Mouse (Mus musculus) heart, embryonic 15.5 days (tissue): ENCODE data around the gene Col11a1. TPM values are rescaled to one million over a fixed set of nuclear protein-coding genes. Genes with fewer than 3 reads are reported as not detected.

Experiments used
- ATAC-seq: fragments of 200-750 bp; cut with Nextera tagmentation; replicated peaks from 2 replicates; pipeline ENCODE4 v1.8.0; 2017; ENCODE audit warnings: low read depth, moderate TSS enrichment; ENCODE audit not compliant: insufficient number of reproducible peaks, insufficient read depth, low FRiP score
- H3K27ac ChIP-seq: fragments of 300-500 bp; sonication (generic); 2 replicates; pipeline ENCODE4 v1.5.1; 2015; ENCODE audit warnings: mild to moderate bottlenecking, inconsistent platforms
- H3K27me3 ChIP-seq: fragments of 300-500 bp; sonication (generic); 2 replicates; pipeline ENCODE4 v1.6.1; 2015; ENCODE audit warnings: inconsistent platforms
- H3K36me3 ChIP-seq: fragments of 300-500 bp; sonication (generic); 2 replicates; pipeline ENCODE4 v1.6.1; 2015; ENCODE audit warnings: mild to moderate bottlenecking, inconsistent platforms
- H3K4me1 ChIP-seq: fragments of 300-500 bp; sonication (generic); replicated peaks from 2 replicates; pipeline ENCODE4 v1.6.1; 2015; ENCODE audit warnings: inconsistent platforms
- H3K4me2 ChIP-seq: fragments of 300-500 bp; sonication (generic); 2 replicates; pipeline ENCODE4 v1.6.1; 2015; ENCODE audit warnings: inconsistent platforms, mild to moderate bottlenecking, moderate library complexity
- H3K4me3 ChIP-seq: fragments of 300-500 bp; sonication (generic); 2 replicates; pipeline ENCODE4 v1.5.1; 2015; ENCODE audit warnings: mild to moderate bottlenecking, inconsistent platforms
- H3K9ac ChIP-seq: fragments of 300-500 bp; sonication (generic); 2 replicates; pipeline ENCODE4 v1.6.1; 2015; ENCODE audit warnings: mild to moderate bottlenecking, inconsistent platforms
- H3K9me3 ChIP-seq: fragments of 300-500 bp; sonication (generic); replicated peaks from 2 replicates; pipeline ENCODE4 v1.6.1; 2016; ENCODE audit warnings: inconsistent platforms
- WGBS: fragments of 180-500 bp; shearing (Covaris S2); methylation state at CpG from one replicate; pipeline ENCODE4 v1.1.7; 2015; ENCODE audit warnings: mixed read lengths; 5-methylcytosine and 5-hydroxymethylcytosine counted together
- polyA plus RNA-seq: library from polyadenylated mRNA; unstranded; fragments of >200 nt; fragmentation: Nextera tagmentation; extraction: Ambion mirVana; gene quantifications from 2 replicates; pipeline ENCODE4 v1.2.1, GENCODE M21; 2015

Gene Col11a1
- polyA plus RNA-seq, 1 experiment from 2014 or later, result 4.5 TPM

- Histone ChIP-seq H3K4me1 (no peaks in the 10 kb centered on the region), H3K9me3 (no peaks in the 10 kb centered on the region), H3K27ac (no peak overlapping the region), H3K9ac (no peak overlapping the region), H3K4me2 (no peak overlapping the region), H3K4me3 (no peak overlapping the region), H3K27me3 (no peaks in the 10 kb centered on the region), H3K36me3 (no peaks in the 10 kb centered on the region)
- ATAC-seq, result no peak
- WGBS, result 20% methylated on average over 3 of the region's 3 CpGs
Measured at GRCm38 (mm10) chr3:114147140-114147539, 116.8 kb downstream of the Col11a1 start.

GRCm38 (mm10) chr3:114197964-114198750 lies 167.8 kb downstream of the Col11a1 start:
- no peak overlapping the region for H3K4me2 ChIP-seq
- 83% methylated on average over 6 of the region's 6 CpGs for WGBS
- no peak for ATAC-seq
- H3K4me3 ChIP-seq, result no peak overlapping the region
- no peaks in the 10 kb centered on the region for H3K36me3 ChIP-seq
- no peak overlapping the region for H3K9ac ChIP-seq
- no peak overlapping the region for H3K27ac ChIP-seq
- H3K9me3 ChIP-seq, result no peaks in the 10 kb centered on the region
- H3K4me1 ChIP-seq, result no peaks in the 10 kb centered on the region
- H3K27me3 ChIP-seq, result no peaks in the 10 kb centered on the region

- Histone ChIP-seq H3K9me3 (no peaks in the 10 kb centered on the region), H3K4me3 (no peak overlapping the region), H3K27me3 (no peaks in the 10 kb centered on the region), H3K9ac (no peak overlapping the region), H3K4me1 (no peaks in the 10 kb centered on the region), H3K4me2 (no peak overlapping the region), H3K27ac (no peak overlapping the region), H3K36me3 (no peaks in the 10 kb centered on the region)
- ATAC-seq, result no peak
- 80% methylated on average over 4 of the region's 4 CpGs for WGBS
Measured at GRCm38 (mm10) chr3:114212255-114212654, 181.9 kb downstream of the Col11a1 start.

DNA sequence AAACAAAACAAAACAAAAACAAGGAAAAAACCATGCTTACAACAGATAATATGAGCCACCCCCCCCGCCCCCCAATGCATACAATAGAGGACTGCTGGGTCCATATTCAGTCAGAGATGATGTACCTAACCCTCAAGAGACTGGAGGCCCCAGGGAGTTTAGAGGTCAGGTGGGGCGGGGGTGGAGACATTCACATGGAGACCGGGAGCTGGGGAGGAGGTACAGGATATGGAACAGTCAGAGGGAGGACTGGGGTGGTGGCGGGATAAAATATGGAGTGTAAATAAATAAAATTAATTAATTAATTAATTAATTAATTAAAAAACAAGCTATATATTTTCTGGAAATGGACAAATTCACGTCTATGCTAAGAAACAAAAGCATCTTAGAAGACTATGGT lies 185.8 kb downstream of the Col11a1 start:
- ATAC-seq, result no peak

DNA sequence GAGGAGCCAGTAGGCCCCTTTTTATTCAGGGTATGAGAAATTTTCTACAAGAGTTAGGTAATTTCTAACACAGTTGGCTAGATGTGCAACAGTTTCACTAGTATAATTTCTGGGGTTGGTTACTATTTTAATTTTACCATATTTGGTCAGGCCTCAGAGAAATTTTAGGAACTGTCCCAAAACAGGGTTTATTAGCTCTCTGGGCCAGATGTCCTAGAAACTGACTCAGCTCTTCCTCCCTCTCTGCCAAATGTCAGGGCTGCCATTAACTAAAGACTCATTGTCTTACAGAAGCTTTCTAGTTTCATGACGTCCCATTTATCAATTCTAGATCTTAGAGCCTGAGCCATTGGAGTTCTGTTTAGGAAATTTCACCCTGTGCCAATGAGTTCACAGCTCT lies 199.2 kb downstream of the Col11a1 start:
- Histone ChIP-seq H3K9me3 (no peaks in the 10 kb centered on the region), H3K27ac (no peak overlapping the region), H3K9ac (no peak overlapping the region), H3K27me3 (no peaks in the 10 kb centered on the region), H3K36me3 (no peaks in the 10 kb centered on the region), H3K4me2 (no peak overlapping the region), H3K4me1 (no peaks in the 10 kb centered on the region), H3K4me3 (no peak overlapping the region)
- no peak for ATAC-seq
- 37% methylated on average over 1 of the region's 1 CpGs for WGBS

More for the DNA sequence above, 185.8 kb downstream of the Col11a1 start:
- Histone ChIP-seq H3K4me3 (no peak overlapping the region), H3K9ac (no peak overlapping the region), H3K9me3 (no peaks in the 10 kb centered on the region), H3K4me1 (no peaks in the 10 kb centered on the region), H3K27ac (no peak overlapping the region), H3K36me3 (no peaks in the 10 kb centered on the region), H3K27me3 (no peaks in the 10 kb centered on the region), H3K4me2 (no peak overlapping the region)
- WGBS, result 78% methylated on average over 5 of the region's 5 CpGs
